Mouse (Mus musculus): Measurements from ENCODE around the gene Fggy. TPM values are rescaled to one million over a fixed set of nuclear protein-coding genes. Genes with fewer than 3 reads are reported as not detected.

Gene Fggy
- polyA plus RNA-seq, 1 experiment from 2014 or later, result 10.9 TPM

- 71% methylated on average over 1 of the region's 1 CpGs for WGBS
- H3K4me3 ChIP-seq (replicated peaks), result no peak overlapping the region
- no peaks in the 10 kb centered on the region for H3K9me3 ChIP-seq
- H3K9ac ChIP-seq, result no peak overlapping the region
- H3K4me1 ChIP-seq, result no peaks in the 10 kb centered on the region
- H3K4me2 ChIP-seq, result no peak overlapping the region
- no peaks in the 10 kb centered on the region for H3K27me3 ChIP-seq (replicated peaks)
- no peak overlapping the region for H3K27ac ChIP-seq
- H3K36me3 ChIP-seq, result no peaks in the 10 kb centered on the region
- ATAC-seq (ENCODE audit: insufficient read depth, low FRiP score, low read depth), result no peak
These were observed 152.4 kb downstream of the Fggy start for GRCm38 (mm10) chr4:95709750-95710149.

DNA sequence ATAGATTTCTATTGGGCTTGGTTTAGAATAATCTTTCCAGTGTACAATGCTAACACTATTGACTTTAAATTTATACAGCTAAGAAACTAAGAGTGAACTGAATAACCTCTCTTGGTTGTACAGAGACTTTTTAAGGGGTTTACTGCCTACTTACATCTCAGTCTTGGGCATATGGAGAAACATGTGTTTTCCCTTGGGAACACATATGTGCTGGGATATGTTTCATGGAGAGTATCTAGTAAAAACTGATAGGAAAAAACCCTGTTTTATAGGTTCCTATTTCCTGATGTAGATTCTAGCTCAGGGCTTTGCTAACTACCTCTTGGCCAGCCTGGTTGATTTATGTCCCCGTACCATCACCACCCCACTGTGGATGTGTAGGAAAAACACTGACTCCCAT is 155.5 kb downstream of the Fggy start:
- Histone ChIP-seq H3K4me1 (no peaks in the 10 kb centered on the region), H3K36me3 (no peaks in the 10 kb centered on the region), H3K4me2 (no peak overlapping the region), H3K4me3 (replicated peaks) (no peak overlapping the region), H3K9ac (no peak overlapping the region), H3K27ac (no peak overlapping the region), H3K27me3 (replicated peaks) (no peaks in the 10 kb centered on the region), H3K9me3 (no peaks in the 10 kb centered on the region)
- ATAC-seq (ENCODE audit: insufficient read depth, low FRiP score, low read depth), result no peak
- 97% methylated on average over 1 of the region's 1 CpGs for WGBS

GRCm38 (mm10) chr4:95713271-95713670 is 156.0 kb downstream of the Fggy start:
- no peaks in the 10 kb centered on the region for H3K9me3 ChIP-seq
- no peak for ATAC-seq (ENCODE audit: insufficient read depth, low FRiP score, low read depth)
- H3K4me2 ChIP-seq, result no peak overlapping the region
- H3K27ac ChIP-seq, result no peak overlapping the region
- no peaks in the 10 kb centered on the region for H3K36me3 ChIP-seq
- no peak overlapping the region for H3K9ac ChIP-seq
- H3K27me3 ChIP-seq (replicated peaks), result no peaks in the 10 kb centered on the region
- H3K4me1 ChIP-seq, result no peaks in the 10 kb centered on the region
- 82% methylated on average over 3 of the region's 3 CpGs for WGBS
- H3K4me3 ChIP-seq (replicated peaks), result no peak overlapping the region

GRCm38 (mm10) chr4:95716137-95716536 is 158.8 kb downstream of the Fggy start:
- Histone ChIP-seq H3K9ac (no peak overlapping the region), H3K27me3 (replicated peaks) (no peaks in the 10 kb centered on the region), H3K4me1 (no peaks in the 10 kb centered on the region), H3K36me3 (no peaks in the 10 kb centered on the region), H3K4me2 (no peak overlapping the region), H3K4me3 (replicated peaks) (no peak overlapping the region), H3K27ac (no peak overlapping the region), H3K9me3 (no peaks in the 10 kb centered on the region)
- no peak for ATAC-seq (ENCODE audit: insufficient read depth, low FRiP score, low read depth)
- 80% methylated on average over 3 of the region's 3 CpGs for WGBS

DNA sequence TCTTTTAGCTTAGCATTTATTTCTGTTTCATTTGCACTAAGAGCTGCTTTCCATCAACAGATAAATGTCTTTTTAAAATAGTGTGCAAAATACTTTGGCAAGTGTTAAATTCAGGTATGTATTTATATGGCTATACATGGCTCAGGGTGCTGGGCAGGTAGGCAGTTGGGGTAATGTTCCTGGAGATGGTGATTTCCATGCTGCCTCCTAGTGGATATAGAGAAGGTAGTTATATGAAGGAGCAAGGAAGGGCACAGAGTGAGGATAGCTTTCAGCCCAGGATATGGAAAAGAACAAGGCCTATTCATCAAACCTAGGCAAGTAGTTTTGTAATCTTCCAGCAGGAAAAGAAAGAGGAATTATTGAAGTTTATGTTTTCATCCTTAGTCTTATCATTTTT is 166.3 kb downstream of the Fggy start:
- Histone ChIP-seq H3K36me3 (no peaks in the 10 kb centered on the region), H3K4me3 (replicated peaks) (no peak overlapping the region), H3K4me1 (no peaks in the 10 kb centered on the region), H3K9ac (no peak overlapping the region), H3K9me3 (no peaks in the 10 kb centered on the region), H3K27ac (no peak overlapping the region), H3K27me3 (replicated peaks) (no peaks in the 10 kb centered on the region), H3K4me2 (no peak overlapping the region)
- no peak; the same call in 1 of the 2 replicates for ATAC-seq (ENCODE audit: insufficient read depth, low FRiP score, low read depth)

- no peak for ATAC-seq (ENCODE audit: insufficient read depth, low FRiP score, low read depth)
These were observed 169.1 kb downstream of the Fggy start for GRCm38 (mm10) chr4:95726361-95726760.

GRCm38 (mm10) chr4:95729142-95729826 is 172.0 kb downstream of the Fggy start:
- 21% methylated on average over 3 of the region's 3 CpGs for WGBS
- H3K4me1 ChIP-seq, result peaks cover 3% of the 10 kb centered on the region; the same call in 1 of the 2 replicates

More at GRCm38 (mm10) chr4:95726361-95726760, 169.1 kb downstream of the Fggy start:
- Histone ChIP-seq H3K4me3 (replicated peaks) (no peak overlapping the region), H3K27ac (no peak overlapping the region), H3K9ac (no peak overlapping the region), H3K4me2 (no peak overlapping the region), H3K27me3 (replicated peaks) (no peaks in the 10 kb centered on the region), H3K36me3 (no peaks in the 10 kb centered on the region), H3K9me3 (no peaks in the 10 kb centered on the region), H3K4me1 (peaks cover 3% of the 10 kb centered on the region; the same call in 1 of the 2 replicates)
- 90% methylated on average over 2 of the region's 2 CpGs for whole genome bisulfite sequencing

DNA sequence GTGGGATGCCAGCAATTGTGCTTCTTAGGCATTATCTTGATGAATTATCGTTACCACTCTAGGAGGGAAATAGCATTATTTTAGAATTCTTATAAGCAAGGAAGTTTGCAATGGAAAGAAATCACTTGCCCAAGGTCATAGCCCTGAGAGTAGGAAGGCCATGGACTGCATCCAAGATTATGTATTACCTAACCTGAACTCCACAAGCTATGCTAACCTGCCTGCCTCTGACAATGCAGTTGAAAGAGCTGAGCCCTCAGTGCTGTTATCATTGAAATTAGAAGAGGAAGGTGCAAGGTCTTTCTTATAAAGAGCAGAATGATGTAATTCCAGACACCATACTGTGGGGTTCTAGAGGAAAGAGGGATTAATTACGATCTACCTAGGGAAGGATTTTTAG is 173.8 kb downstream of the Fggy start:
- no peak overlapping the region for H3K4me3 ChIP-seq (replicated peaks)
- no peak for ATAC-seq (ENCODE audit: insufficient read depth, low FRiP score, low read depth)
- WGBS, result 81% methylated on average over 2 of the region's 2 CpGs
- H3K27ac ChIP-seq, result no peak overlapping the region
- H3K4me2 ChIP-seq, result no peak overlapping the region
- H3K9ac ChIP-seq, result no peak overlapping the region
- H3K4me1 ChIP-seq, result peaks cover 3% of the 10 kb centered on the region; the same call in 1 of the 2 replicates
- no peaks in the 10 kb centered on the region for H3K36me3 ChIP-seq
- no peaks in the 10 kb centered on the region for H3K9me3 ChIP-seq
- H3K27me3 ChIP-seq (replicated peaks), result no peaks in the 10 kb centered on the region

More at GRCm38 (mm10) chr4:95729142-95729826, 172.0 kb downstream of the Fggy start:
- Histone ChIP-seq H3K9me3 (no peaks in the 10 kb centered on the region), H3K4me3 (replicated peaks) (no peak overlapping the region), H3K4me2 (no peak overlapping the region), H3K36me3 (no peaks in the 10 kb centered on the region), H3K9ac (no peak overlapping the region), H3K27ac (no peak overlapping the region), H3K27me3 (replicated peaks) (no peaks in the 10 kb centered on the region)
- no peak for ATAC-seq (ENCODE audit: insufficient read depth, low FRiP score, low read depth)

- Histone ChIP-seq H3K4me3 (replicated peaks) (no peak overlapping the region), H3K27ac (peak overlapping the region; percentile 49), H3K27me3 (replicated peaks) (no peaks in the 10 kb centered on the region), H3K36me3 (no peaks in the 10 kb centered on the region), H3K9me3 (no peaks in the 10 kb centered on the region), H3K9ac (no peak overlapping the region), H3K4me2 (no peak overlapping the region), H3K4me1 (peaks cover 12% of the 10 kb centered on the region)
- peak; percentile 57 for ATAC-seq (ENCODE audit: insufficient read depth, low FRiP score, low read depth)
- 21% methylated on average over 6 of the region's 6 CpGs for WGBS
These were observed 176.3 kb downstream of the Fggy start for GRCm38 (mm10) chr4:95733397-95734249.

GRCm38 (mm10) chr4:95735967-95736366 is 178.7 kb downstream of the Fggy start:
- no peak for ATAC-seq (ENCODE audit: insufficient read depth, low FRiP score, low read depth)
- H3K4me1 ChIP-seq, result peaks cover 11% of the 10 kb centered on the region
- no peaks in the 10 kb centered on the region for H3K36me3 ChIP-seq
- 81% methylated on average over 4 of the region's 4 CpGs for WGBS
- no peaks in the 10 kb centered on the region for H3K9me3 ChIP-seq
- H3K9ac ChIP-seq, result no peak overlapping the region
- H3K27me3 ChIP-seq (replicated peaks), result no peaks in the 10 kb centered on the region
- no peak overlapping the region for H3K27ac ChIP-seq
- no peak overlapping the region for H3K4me2 ChIP-seq
- no peak overlapping the region for H3K4me3 ChIP-seq (replicated peaks)

GRCm38 (mm10) chr4:95736674-95737073 is 179.4 kb downstream of the Fggy start:
- peaks cover 11% of the 10 kb centered on the region for H3K4me1 ChIP-seq
- ATAC-seq (ENCODE audit: insufficient read depth, low FRiP score, low read depth), result no peak
- H3K4me2 ChIP-seq, result no peak overlapping the region
- no peaks in the 10 kb centered on the region for H3K9me3 ChIP-seq
- no peak overlapping the region for H3K27ac ChIP-seq
- no peaks in the 10 kb centered on the region for H3K36me3 ChIP-seq
- WGBS, result 40% methylated on average over 2 of the region's 2 CpGs
- H3K9ac ChIP-seq, result no peak overlapping the region
- H3K27me3 ChIP-seq (replicated peaks), result no peaks in the 10 kb centered on the region
- no peak overlapping the region for H3K4me3 ChIP-seq (replicated peaks)

DNA sequence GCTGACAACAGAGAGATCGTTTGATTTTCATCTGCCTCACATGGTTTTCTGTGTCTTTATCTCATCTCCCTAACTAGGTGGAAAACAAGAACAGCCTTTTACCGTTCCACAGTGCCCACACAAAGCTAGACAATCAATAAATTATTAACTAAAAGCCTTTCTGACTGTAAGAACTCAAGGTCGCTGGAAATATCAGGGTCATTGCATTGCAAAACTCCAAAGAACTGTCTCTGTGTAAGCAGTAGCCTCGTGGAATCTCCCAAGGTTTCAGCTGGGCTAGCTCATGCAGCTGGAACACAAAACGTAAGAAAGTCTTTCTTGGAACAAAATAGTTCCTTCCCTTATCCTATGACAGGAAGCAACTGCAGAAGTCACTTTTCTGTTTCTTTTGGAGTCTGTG is 180.9 kb downstream of the Fggy start:
- no peak for ATAC-seq (ENCODE audit: insufficient read depth, low FRiP score, low read depth)
- 9% methylated on average over 5 of the region's 5 CpGs for WGBS
- Histone ChIP-seq H3K9ac (no peak overlapping the region), H3K4me2 (no peak overlapping the region), H3K27me3 (replicated peaks) (no peaks in the 10 kb centered on the region), H3K9me3 (no peaks in the 10 kb centered on the region), H3K36me3 (no peaks in the 10 kb centered on the region), H3K4me3 (replicated peaks) (no peak overlapping the region), H3K4me1 (peaks cover 11% of the 10 kb centered on the region), H3K27ac (peak overlapping the region; percentile 33)
